ENCODE assay signal across 20 mouse cellular contexts in the genomic region with DNA sequence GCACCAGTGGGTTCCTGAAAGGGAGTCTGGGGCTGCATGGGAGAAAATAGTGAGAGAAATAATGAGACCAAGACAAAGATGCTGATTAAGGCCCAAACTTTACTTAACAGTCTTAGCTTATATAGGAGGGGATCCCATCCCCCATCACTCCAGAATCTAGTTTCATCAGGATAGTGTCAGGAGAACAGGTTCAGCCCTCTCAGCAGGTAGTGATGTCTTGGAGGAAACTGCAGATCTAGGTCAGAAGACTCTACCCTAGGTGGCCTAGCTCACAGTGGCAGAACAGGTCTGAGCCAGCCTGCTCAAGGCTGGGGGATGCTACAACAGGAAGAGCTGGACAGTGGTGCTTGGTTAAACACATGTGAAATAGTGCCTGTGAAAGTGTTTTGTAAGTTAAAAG.
DNase-seq lines count a peak whose midpoint lies in the region; TF ChIP-seq lines count a peak whose summit lies in the region.
"Had no signal": no experiment of that assay in that cellular context is flagged by ENCODE, and none has a peak within 500 bp of the region (broad histone marks: within the 10 kb centered on the region; RNA-seq: fewer than 3 reads in every experiment).

No protein-coding gene starts in this region.

- TF ChIP-seq POLR2A in thymus, adult 2 months (IDR thresholded peaks at IDR 0.05; ENCODE audit: control insufficient read depth, extremely low read depth, insufficient read depth, low read length, poor library complexity): no peak
- no peak for TF ChIP-seq POLR2A in ES-Bruce4 (IDR thresholded peaks at IDR 0.05; ENCODE audit: insufficient read depth, low read length)

- no peak overlapping the region for H3K4me3 ChIP-seq in thymus, adult 2 months (ENCODE audit: control insufficient read depth, insufficient read depth, low read length)
- no peak overlapping the region for H3K4me3 ChIP-seq in ES-Bruce4 (ENCODE audit: low read depth, low read length)
- H3K4me3 ChIP-seq: embryonic facial prominence, embryonic 12.5 days; forebrain, embryonic 12.5 days; heart, adult 2 months; heart, embryonic 15.5 days; hindbrain, embryonic 13.5 days had no signal

- no peaks in the 10 kb centered on the region for H3K36me3 ChIP-seq in thymus, adult 2 months (ENCODE audit: control insufficient read depth, insufficient read depth, low read length)
- H3K36me3 ChIP-seq in ES-Bruce4 (ENCODE audit: control insufficient read depth, insufficient read depth, low read length, poor library complexity, severe bottlenecking): no peaks in the 10 kb centered on the region
- H3K36me3 ChIP-seq: embryonic facial prominence, embryonic 12.5 days; forebrain, embryonic 12.5 days; G1E; heart, embryonic 15.5 days; hindbrain, embryonic 13.5 days had no signal

- no peaks in the 10 kb centered on the region for H3K4me1 ChIP-seq in thymus, adult 2 months (replicated peaks; ENCODE audit: control insufficient read depth, insufficient read depth, low read length)
- no peaks in the 10 kb centered on the region for H3K4me1 ChIP-seq in ES-Bruce4 (ENCODE audit: control insufficient read depth, insufficient read depth, low read length)
- H3K4me1 ChIP-seq: embryonic facial prominence, embryonic 12.5 days; forebrain, embryonic 12.5 days; heart, embryonic 15.5 days; hindbrain, embryonic 13.5 days had no signal

- TF ChIP-seq CTCF in thymus, adult 2 months (IDR thresholded peaks at IDR 0.05; ENCODE audit: borderline replicate concordance, control insufficient read depth, extremely low read depth, insufficient read depth, low read length, poor library complexity): no peak
- no peak for TF ChIP-seq CTCF in ES-Bruce4 (IDR thresholded peaks at IDR 0.05; ENCODE audit: low read depth, low read length)

- DNase-seq in cerebellum, adult 9-11 months: peak; percentile 14
- no peak for DNase-seq in cerebellum, adult 11 months
- DNase-seq in thymus, adult 2 months: peak; percentile 21
- DNase-seq in thymus, postnatal 36 days: no peak
- peak; percentile 79 for DNase-seq in R1 (ENCODE audit: low read depth, low spot score)
- no peak for DNase-seq in spleen, adult 12 weeks (ENCODE audit: low spot score)
- no peak for DNase-seq in lung, postnatal 10 days
- DNase-seq: adrenal gland, postnatal 14 days; forebrain, postnatal 0 days; gastrocnemius, postnatal 14 days; heart, adult 2 months; heart, postnatal 14 days; kidney, adult 2 months had no signal

- peak; percentile 54; the same call in 1 of the 2 replicates for TF ChIP-seq EP300 in ES-Bruce4 (IDR thresholded peaks at IDR 0.05; ENCODE audit: insufficient read depth, low read depth, low read length)

- H3K27me3 ChIP-seq in thymus, adult 2 months (ENCODE audit: control insufficient read depth, insufficient read depth, low read length): no peaks in the 10 kb centered on the region
- H3K27me3 ChIP-seq in ES-Bruce4 (ENCODE audit: control insufficient read depth, insufficient read depth, low read length, poor library complexity, severe bottlenecking): no peaks in the 10 kb centered on the region
- H3K27me3 ChIP-seq: CH12.LX; embryonic facial prominence, embryonic 12.5 days; forebrain, embryonic 12.5 days; heart, embryonic 15.5 days; hindbrain, embryonic 13.5 days had no signal

- H3K9ac ChIP-seq in ES-Bruce4 (ENCODE audit: low read depth, poor library complexity, severe bottlenecking): no peak overlapping the region
- H3K9ac ChIP-seq: embryonic facial prominence, embryonic 12.5 days; forebrain, embryonic 12.5 days; forebrain, postnatal 0 days; heart, embryonic 15.5 days; hindbrain, embryonic 13.5 days had no signal

- peaks cover 5% of the 10 kb centered on the region; the same call in 1 of the 2 replicates for H3K9me3 ChIP-seq in ES-Bruce4 (replicated peaks; ENCODE audit: control insufficient read depth, insufficient read depth, low read length, poor library complexity, severe bottlenecking)
- H3K9me3 ChIP-seq: embryonic facial prominence, embryonic 12.5 days; forebrain, embryonic 12.5 days; G1E; heart, embryonic 15.5 days; hindbrain, embryonic 13.5 days had no signal

- H3K27ac ChIP-seq in thymus, adult 2 months (ENCODE audit: control insufficient read depth, insufficient read depth, low read length): no peak overlapping the region
- H3K27ac ChIP-seq in ES-Bruce4 (ENCODE audit: insufficient read depth, low read length): no peak overlapping the region
- H3K27ac ChIP-seq: embryonic facial prominence, embryonic 12.5 days; forebrain, embryonic 12.5 days; heart, adult 2 months; heart, embryonic 15.5 days; hindbrain, embryonic 13.5 days had no signal

Comparison
In these comparisons a context has a peak if more than half of its experiments do, and no peak if none do; other contexts are left out.
1. DNase-seq: peak in cerebellum, adult 9-11 months (single experiment), thymus, adult 2 months (single experiment) and R1 (single experiment); none in cerebellum, adult 11 months (single experiment), thymus, postnatal 36 days (0 of 2), spleen, adult 12 weeks (single experiment) and lung, postnatal 10 days (single experiment).